Comparison of ENCODE assay signal across 17 mouse cellular contexts in genomic region chr9:97699020-97699419, GRCm38 (mm10).
"Had no signal": no experiment of that assay in that cellular context is flagged by ENCODE, and none has a peak within 500 bp of the region (broad histone marks: within the 10 kb centered on the region; RNA-seq: fewer than 3 reads in every experiment).

No protein-coding gene starts in this region.

- ATAC-seq: lung, postnatal 0 days; midbrain, embryonic 13.5 days; midbrain, embryonic 15.5 days had no signal

- H3K4me2 ChIP-seq: lung, embryonic 15.5 days; midbrain, embryonic 11.5 days; midbrain, embryonic 13.5 days; midbrain, embryonic 15.5 days; neural tube, embryonic 12.5 days; stomach, embryonic 15.5 days had no signal

- H3K9ac ChIP-seq: lung, embryonic 15.5 days; midbrain, embryonic 13.5 days; midbrain, embryonic 15.5 days; neural tube, embryonic 12.5 days; stomach, embryonic 15.5 days had no signal

- H3K4me1 ChIP-seq: lung, embryonic 15.5 days; megakaryocyte, embryonic 14.5 days; neural tube, embryonic 12.5 days; stomach, embryonic 15.5 days had no signal

- H3K9me3 ChIP-seq: lung, embryonic 15.5 days; midbrain, embryonic 13.5 days; midbrain, embryonic 15.5 days; neural tube, embryonic 12.5 days; stomach, embryonic 15.5 days had no signal

- H3K27ac ChIP-seq: lung, embryonic 15.5 days; macrophage; midbrain, embryonic 13.5 days; midbrain, embryonic 15.5 days; neural tube, embryonic 12.5 days; stomach, embryonic 15.5 days; stomach, postnatal 0 days had no signal

- H3K27me3 ChIP-seq: lung, embryonic 15.5 days; megakaryocyte, embryonic 14.5 days; neural tube, embryonic 12.5 days; stomach, embryonic 15.5 days had no signal

- DNase-seq: lung, adult 2 months; lung, postnatal 14 days; lung, postnatal 36 days; right cerebral cortex, postnatal 14 days; thymus, adult 2 months; thymus, postnatal 25 days; thymus, postnatal 4 days had no signal

- H3K4me3 ChIP-seq: lung, embryonic 15.5 days; megakaryocyte, embryonic 14.5 days; midbrain, embryonic 13.5 days; midbrain, embryonic 15.5 days; neural tube, embryonic 12.5 days; stomach, embryonic 15.5 days had no signal

- H3K36me3 ChIP-seq: lung, embryonic 15.5 days; midbrain, embryonic 13.5 days; midbrain, embryonic 15.5 days; neural tube, embryonic 12.5 days; stomach, embryonic 15.5 days had no signal
